Mouse (Mus musculus) layer of hippocampus, adult 18-20 months (tissue): ENCODE data around the gene Gimap8. TPM values are rescaled to one million over a fixed set of nuclear protein-coding genes. Genes with fewer than 3 reads are reported as not detected.
"Not testable (repeated sequence)": the region's sequence is repeated elsewhere in the genome, so short reads cannot be mapped to it uniquely, and the experiment has no call there.

Experiments
- DNase-seq, 2 experiments: peaks; one replicate each; pipeline ENCODE4 v3.0.0; 2022; ENCODE audit warnings: low spot score in 2 of 2
- total RNA-seq, 2 experiments: library from RNA; stranded (reverse); gene quantifications; 2 replicates each; pipeline ENCODE4 v1.2.3; 2021

Gimap8 gene
- total RNA-seq, 2 experiments from 2014 or later = 0.77 to 0.81 TPM

DNA sequence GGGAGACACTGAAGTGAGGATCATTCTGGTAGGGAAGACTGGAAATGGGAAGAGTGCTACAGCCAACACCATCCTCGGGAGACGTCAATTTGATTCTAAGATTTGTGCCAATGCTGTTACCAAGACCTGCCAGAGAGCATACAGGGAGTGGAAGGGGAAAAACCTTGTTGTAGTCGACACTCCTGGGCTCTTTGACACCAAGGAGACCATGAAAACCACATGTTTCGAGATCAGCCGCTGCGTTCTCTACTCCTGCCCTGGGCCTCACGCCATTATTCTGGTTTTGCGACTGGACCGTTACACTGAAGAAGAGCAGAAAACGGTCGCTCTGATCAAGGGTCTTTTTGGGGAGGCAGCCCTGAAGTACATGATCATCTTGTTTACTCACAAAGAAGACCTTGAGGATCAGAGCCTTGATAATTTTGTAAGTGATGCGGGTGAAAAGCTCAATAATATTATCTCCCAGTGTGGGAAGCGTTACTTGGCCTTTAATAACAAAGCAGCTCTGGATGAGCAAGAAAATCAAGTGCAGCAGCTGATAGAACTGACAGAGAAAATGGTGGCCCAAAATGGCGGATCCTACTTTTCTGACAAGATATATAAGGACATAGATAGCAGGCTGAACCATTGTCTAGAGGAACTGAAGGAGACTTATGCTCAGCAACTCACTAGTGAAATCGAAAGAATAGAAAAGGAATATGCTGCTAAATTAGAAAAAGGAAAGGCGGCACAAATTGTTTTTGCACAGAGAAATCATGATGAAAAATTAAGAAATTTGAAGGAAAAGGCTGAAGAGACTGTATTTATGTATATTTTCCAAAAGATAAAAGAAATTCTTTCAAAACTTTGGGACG, 30.7 kb downstream of the Gimap8 start:
- no peak for DNase-seq

DNA sequence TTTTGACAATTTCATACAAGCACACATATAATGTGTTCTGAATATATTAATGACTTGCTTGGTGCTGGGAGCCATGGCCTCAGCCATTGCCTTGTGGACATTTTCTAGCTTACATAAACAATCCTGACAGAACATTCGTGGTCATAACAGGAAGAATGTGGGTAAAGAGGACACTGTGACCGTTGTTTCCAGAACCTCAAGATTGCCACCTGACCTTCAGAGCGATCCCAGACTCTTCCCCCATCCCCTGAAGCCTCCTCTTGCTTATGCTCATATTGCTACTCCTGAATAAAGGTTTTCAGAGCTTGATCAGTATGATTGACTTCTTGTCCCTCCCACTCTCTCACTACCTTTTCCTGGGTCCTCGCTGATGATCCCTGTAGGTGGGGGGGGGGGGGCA, 31.4 kb downstream of the Gimap8 start:
- no peak for DNase-seq

DNA sequence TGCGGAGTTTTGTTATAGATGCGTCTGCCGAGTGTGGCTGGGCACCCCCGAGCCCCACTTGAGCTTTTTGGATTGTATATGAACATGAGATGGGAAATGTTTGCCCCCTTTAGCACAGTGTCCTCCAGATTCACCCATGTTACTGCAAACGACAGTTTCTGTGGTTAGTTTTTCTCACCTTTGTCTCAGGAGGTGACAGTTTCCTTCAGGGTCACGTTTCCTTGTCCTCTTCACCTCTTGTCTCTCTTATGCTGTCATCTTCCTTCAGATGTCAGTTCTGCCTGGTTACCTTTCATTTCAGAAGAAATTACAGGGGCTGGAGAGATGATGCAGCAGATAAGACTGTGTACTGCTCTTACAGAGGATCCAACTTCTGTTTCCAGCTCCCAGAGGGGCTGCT, 32.7 kb downstream of the Gimap8 start:
- no peak for DNase-seq

DNA sequence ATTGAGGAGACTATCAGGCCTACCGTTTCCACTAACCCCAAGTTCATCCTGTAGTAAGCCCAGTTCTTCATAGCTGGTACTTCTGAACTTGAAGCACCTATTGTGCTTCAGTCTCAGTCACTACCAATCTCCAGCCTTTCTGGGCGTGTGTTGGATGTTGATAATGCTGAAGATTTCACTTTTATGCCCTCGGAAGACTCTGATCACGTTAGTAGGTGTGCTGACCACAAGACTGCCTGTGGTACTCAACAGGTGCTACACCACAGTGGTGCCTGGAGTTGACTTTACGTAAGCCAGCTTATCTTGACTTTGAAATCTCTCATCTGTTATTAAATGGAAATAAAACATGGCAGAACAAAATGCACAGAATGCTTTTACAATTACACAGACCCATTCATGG, 33.4 kb downstream of the Gimap8 start:
- DNase-seq = no peak

DNA sequence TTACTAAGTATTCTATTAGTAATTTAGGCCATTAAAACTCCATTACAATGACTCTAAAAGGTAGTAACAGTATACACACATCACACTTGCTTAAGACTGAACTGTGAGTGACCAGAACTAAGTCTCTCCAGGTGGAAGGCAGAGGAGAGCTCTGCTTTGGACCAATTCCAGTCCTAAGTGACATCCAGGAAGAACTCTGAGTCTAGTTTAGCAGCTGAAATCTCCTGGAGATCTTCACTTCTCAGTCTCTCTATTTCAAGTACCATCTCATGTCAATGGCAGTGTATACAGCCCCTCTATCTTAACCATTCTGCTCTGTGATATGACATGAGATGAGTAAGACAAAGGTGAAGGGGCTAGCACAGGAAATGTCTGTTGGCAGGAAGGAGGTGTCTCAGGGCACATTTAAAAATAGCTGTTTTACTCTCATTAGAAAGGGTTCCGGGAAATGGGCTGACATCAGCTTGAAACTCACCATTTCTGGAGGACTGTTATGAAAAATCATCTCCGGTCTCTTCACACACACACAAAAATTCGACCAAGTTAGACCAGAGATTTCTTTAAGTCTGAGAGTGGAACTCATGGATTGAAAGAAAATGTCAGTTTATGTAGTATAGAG, 34.5 kb downstream of the Gimap8 start:
- DNase-seq = no peak

DNA sequence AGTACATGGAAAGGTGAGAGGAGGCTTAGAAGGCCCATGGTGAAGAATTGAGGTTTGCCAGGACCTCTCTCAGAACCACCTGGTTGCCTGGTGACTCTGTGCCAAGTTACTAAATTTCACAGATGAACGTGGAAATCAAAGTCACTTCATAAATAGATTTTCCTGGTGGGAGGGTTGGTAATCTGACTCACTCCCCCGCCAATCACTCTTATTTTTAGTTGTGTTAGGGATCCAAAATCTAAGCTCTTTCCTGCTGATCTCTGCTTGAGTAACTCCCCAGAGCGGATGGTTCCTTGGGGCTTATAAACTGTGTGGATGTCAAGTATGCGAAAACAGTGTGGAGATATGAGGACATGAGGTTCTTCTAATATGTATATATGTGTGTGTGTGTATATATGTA, 35.2 kb downstream of the Gimap8 start:
- peak in 1 of 2 experiments; percentile 25 for DNase-seq

DNA sequence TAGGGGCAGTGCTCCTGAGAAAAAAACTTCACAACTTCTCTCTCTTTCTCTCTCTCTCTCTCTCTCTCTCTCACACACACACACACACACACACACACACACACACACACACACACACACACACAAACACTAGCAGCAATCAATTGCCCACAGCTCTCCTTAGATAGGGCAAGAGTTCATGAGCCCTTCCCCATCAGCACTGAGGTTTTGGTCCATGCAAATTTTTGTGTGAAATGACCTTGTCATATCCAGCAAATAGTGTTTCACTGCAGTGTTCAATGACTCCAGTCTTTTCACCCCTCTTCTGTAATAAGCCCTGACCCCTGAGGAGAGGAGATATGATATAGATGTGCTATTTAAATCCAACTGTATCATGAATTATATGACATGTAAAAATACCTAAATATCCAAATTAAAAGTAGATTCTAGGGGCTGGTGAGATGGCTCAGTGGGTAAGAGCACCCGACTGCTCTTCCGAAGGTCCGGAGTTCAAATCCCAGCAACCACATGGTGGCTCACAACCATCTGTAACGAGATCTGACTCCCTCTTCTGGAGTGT, 36.3 kb downstream of the Gimap8 start:
- DNase-seq = not testable (repeated sequence)

DNA sequence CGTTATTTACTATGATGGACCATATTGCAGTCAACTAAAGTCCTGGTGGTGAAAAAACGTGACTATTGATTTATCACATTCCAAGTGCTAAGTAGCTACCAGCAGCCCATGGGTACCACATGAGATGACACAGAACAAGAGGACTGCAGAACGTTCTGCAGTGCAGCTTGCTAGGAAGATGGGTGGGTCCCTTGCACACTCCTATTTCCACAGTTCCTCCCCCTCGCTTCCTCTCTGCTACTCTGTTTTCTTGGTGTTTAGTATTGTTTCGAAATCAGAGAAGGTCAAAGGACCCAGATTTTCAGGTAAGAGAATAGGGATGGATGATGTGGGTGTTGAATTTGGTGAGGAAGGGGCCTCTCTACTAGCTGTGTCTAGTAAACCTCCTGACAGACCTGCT, 37.3 kb downstream of the Gimap8 start, which contains the start of gene Gimap4:
Gimap4 (plus strand) TSS at position 231 of the 400 bp plus-strand sequence.
- DNase-seq = no peak

DNA sequence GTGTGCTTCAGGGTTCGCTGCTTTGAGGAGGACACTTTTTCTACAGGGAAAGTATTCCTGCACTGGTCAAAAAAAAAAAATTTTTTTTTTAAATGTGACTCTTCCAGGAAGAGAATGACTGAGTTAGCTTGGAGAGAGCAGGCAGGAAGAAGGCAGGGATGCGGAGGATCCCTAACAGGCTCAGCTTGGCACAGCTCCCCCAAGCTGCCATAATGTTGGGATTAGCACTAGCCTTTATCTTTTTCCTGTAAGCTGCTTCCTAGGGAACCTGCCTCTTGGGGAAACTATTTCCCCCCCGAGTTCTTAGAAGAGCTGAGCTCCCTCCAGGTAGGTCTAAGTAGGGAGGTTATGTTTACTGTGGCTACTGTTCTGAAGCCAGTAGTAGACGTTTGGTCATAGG, 37.8 kb downstream of the Gimap8 start:
- DNase-seq = no peak

DNA sequence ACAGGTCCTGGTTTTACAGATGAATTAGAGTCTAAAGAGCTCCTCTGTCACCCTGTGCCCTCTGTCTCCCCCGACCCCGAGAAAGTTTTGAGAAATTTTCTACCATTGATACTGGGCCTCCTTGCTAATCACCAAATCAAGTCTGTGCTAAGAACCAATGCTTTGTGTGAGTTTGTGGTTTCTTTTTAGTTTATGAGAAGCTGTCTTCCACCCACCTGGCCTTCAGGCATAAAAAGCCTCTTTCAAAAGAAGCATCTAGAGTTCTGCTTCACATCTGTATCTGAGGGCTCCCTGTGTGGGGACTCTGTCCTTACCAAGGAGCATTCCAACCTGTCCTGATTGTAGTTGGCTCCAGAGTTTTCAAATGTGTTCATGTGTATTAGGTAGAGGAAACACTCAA, 38.2 kb downstream of the Gimap8 start:
- no peak for DNase-seq

DNA sequence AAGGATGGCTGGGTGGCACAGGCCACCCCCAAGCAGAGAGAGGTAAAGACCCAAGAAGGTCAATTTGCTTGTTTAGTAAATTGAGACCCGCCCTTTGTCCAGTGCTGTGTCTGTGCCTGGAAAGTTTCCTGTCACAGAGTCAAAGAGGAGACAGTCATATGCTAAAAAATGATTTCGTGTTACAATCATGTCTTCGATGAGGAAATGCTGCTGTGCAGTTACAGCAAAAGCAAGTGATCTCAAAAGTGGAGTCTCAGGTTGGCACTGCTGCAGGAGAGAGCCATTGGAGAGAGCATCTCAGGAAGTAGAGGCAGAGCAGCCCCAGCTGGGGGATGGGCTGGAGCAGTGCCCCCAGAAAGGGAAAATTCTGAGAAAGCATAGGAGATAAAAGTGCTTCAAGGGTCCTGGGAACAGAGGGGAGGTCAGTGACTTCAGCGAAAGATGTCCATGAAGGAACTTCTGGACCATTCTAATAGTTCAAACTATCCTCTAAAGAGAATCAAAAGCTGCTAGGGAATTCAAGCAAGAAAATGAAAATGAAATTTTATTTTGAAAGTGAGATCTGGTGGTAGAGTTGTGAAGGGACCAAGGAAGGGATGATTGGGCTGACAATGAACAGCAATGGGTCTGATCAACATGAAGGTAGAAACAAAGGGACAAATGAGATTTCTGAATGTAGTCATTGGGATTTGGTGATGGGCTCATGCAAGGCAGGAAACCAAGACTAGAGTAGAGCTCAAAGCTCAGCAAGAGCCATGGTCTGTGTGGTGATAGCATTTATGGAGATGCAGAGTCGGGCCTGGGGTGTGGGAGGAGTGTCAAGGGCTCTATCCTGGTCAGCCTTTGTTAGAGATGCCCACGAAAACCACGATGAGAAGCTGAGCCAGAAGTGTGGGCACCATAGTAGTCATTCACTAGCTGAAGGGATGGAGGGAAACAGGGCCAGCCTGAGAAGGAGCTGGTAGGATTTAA, 38.9 kb downstream of the Gimap8 start:
- no peak for DNase-seq

DNA sequence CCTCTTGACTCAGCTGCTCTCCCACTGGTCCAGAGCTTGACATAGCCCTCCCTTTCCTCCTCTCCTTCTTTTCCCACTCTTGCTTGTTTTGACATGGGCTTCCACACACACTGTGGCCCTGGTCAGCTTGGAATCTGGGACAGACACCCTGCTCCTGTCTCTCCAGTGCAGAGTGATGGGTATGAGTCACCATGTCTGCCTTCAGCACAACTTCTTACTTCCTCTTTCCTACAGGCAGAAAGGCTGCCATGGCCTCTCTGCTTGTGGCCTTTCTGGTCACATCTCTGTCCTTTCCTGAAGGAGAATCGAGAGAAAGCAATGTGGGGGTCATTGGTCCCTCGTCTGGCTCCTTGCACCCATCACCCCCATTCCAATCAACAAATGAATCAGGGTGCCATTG, 40.0 kb downstream of the Gimap8 start:
- no peak for DNase-seq

DNA sequence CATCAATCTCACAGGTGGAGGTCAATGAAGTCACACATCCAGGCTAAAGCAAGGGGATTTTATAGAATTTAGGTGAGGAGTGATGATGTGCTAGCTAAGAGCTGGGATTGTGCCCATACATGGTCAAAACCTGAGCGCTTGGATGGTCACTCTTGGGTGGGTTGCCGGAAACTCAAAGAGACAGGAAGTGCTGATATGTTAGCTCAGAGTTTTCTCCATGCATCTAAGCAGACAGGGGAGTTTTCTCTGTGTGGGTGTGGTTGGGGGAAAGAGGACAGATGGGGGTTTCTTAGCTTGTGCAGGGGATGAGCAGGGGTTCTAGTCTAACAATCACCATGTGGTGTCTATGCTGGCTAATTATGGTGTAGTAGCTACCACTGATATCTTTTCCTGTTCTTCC, 42.3 kb downstream of the Gimap8 start:
- DNase-seq = no peak

DNA sequence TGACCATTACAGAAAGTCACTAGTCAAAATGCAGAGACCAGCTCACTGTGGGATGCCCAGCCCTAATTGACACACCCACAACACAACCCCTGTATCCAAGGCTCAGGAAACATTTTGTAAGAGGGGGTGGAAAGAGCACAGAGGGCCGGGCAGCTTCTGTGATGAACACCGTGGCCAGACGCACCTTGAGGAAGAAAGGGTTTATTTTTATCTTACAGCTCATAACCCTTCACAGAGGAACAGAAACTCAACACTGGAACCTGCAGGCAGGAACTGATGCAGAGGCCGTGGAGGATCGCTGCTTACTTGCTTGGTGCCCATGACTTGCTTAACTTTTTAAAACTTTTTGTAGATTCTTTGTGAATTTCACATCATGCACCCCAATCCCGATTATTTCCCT, 45.9 kb downstream of the Gimap8 start:
- no peak for DNase-seq

DNA sequence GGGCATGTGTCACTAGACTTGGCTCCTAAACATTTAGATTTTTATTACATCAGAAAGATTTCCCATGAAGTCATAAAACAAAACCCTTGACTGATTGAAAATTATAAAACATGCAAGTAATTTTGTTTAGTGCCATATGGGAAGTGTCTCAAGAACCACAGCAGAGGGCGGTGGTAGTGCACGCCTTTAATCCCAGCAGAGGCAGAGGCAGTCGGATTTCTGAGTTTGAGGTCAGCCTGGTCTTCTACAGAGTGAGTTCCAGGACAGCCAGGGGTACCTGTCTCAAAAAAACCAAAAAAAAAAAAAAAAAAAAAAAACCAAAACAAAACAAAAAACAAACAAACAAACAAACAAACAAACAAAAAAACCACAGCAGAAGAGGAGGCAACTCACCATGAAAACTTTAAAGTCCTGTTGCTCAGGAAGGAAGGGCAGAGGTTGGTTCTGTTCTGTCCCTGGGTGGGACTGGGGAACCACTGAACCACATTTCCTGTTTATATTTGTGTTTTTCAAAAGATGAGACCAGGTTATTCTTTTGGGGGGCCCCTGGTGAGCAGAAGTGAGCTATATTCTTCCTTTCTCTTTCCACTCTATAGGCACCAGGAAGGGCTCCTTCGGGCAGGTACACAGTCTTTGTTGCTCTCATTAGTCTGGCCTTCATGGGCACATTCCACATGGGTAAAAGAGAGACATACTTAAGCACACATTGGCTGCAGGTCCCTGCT, 50.0 kb downstream of the Gimap8 start:
- no peak for DNase-seq

DNA sequence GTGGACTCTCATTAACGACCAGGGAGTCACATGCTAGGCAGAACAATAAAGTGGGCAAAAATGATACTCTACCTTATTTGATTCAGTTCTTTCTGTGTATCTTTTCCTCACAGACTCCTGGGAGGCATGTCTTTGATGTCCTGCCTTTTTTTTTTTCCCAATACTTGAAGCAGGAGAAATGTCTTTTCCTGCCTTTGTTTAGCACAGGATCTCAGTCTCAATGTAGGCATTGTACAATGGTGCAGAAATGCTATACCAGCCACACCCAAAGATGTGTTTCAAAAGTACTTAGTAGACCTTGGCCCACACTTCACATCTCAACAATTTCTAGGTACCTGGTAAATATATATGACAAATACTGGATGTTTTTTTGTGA, 50.5 kb downstream of the Gimap8 start:
- DNase-seq = no peak

DNA sequence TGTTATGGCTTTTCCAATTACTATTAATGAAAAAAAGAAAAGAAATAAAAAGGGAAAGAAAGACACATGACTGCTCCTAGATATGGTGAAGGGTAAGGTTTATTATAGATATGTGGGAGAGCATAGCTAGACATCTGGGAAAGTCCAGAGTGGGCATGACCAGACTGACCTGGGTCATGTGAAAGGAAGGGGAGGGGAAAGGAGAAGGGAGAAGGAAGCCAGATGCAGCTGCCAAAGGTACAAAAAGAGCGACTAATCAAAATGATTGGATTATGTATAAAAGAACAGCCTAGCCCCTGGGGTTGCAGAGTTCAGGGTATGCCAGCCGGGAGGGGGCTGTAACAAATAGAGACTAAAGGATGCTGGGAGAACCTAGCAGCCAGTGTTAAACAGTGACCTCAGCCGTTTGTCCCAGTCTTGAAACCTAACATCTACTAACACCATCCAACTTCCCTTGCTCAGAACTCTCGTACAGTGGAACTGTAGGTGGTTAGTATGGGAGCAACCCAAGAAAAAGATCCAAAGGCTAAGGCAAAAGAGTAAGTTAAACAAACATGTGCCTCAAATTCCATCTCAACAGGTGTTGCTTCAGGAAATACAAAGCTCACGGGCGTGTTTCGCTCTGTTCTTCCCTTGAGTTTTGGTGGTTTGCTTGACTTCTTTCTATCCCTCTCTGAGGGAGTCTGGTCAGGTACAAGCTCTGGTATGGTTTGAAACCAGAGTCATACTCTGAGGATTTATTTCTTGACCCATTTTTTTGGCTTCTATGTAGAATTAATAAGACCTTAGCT, 51.2 kb downstream of the Gimap8 start:
- DNase-seq = no peak

DNA sequence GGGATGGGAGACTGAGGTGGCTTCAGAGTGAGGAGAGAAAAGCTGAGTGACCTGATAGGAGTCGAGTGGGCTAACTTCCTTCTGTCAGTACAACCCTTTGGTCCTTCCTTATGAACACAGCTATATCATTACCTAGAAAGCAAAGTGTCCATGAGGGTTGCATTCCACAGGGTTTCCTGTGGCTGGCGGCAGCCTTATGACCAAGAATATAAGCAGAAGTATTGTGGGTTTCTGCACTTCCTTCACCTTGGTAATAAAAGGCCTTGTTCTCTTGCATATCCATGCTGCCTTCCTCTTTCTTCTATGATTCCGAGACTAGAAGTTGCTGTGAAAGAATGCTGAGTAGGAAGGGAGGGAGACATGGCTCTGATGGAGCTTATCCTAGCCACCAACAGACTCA, 51.9 kb downstream of the Gimap8 start:
- DNase-seq = no peak

DNA sequence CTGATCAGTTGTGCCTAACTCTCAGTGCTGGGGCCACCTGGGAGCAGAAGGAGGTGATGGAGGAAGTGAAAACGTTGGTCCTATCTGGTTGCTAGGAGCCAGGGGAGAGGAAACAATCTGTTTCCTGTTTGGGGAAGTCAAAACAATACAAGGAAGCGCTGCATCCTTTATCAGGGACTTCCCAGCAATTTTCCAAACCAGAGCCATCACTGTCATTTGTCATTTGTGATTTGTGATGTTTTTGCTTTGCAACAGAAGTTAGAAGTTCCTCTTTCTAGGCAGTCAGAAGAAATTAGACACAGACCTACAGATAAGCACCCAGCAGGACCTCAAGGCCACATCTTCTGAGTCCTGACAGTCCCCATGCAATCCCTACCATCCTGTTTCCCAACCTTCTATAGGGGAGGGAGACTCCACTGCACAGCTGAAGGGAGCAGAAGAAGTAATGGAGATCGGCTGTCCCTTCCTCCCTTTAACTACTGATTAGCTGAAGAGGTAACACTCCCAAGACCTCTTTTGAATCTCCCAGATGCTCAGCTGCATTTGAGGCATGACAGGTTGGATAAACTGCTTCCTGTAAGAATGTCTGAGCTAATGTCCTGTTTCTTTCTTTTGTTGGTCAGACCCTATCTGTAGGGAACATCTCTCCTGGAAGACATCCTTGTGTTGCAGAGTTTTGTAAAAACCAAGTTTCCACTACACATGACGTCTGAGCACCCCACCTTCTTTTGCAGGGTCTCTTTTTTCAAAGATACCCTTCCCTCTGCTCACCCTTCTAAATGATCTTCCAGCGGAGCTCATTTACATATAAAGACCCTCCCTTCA, 53.4 kb downstream of the Gimap8 start:
- DNase-seq = no peak
